Mouse (Mus musculus) stomach, postnatal 0 days (tissue): ENCODE results near the gene Gm45623.

Experiments
- CTCF ChIP-seq: IDR thresholded peaks from 2 replicates; pipeline ENCODE4 v1.5.1; 2016; ENCODE audit warnings: antibody characterized with exemption, low read depth, mild to moderate bottlenecking, moderate library complexity
- EP300 ChIP-seq: optimal IDR thresholded peaks from 2 replicates; pipeline ENCODE3; 2016; ENCODE audit warnings: antibody characterized with exemption

- TF ChIP-seq CTCF: no peak
- no peak for TF ChIP-seq EP300
These were observed 14.1 kb downstream of the Gm45623 start for GRCm38 (mm10) chr13:56739556-56739955.
